Mouse (Mus musculus): ENCODE results near the gene Sgcd. TPM values are rescaled to one million over a fixed set of nuclear protein-coding genes. Genes with fewer than 3 reads are reported as not detected.

Gene Sgcd
- polyA plus RNA-seq, 1 experiment from 2014 or later, result 6.4 TPM

DNA sequence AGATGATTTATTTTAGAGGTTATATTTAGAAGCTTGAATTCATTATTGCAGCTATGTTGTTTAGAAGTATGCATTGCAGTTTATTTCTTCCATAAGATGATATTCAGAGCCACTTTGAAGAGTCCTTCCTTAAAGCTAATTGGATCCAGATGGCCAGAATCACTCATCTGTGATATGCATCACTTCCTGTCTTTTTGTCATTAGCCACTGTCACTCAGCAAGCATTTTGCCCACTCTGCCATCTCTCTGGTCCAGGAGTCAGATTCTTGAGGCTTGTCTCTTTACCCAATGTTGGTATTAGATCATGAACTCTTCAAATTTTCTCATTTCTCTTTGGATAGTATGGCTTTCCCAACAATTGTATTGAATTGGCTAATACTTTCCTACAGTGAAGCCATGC lies 602.6 kb downstream of the Sgcd start:
- DNase-seq (ENCODE audit: low spot score), result no peak
- no peak overlapping the region for H3K4me3 ChIP-seq
- H3K27me3 ChIP-seq (ENCODE audit: low read depth, poor library complexity, severe bottlenecking), result no peaks in the 10 kb centered on the region
- no peaks in the 10 kb centered on the region for H3K9me3 ChIP-seq (replicated peaks)
- H3K36me3 ChIP-seq, result no peaks in the 10 kb centered on the region
- H3K4me1 ChIP-seq, result peaks cover 4% of the 10 kb centered on the region
- H3K27ac ChIP-seq, result no peak overlapping the region

DNA sequence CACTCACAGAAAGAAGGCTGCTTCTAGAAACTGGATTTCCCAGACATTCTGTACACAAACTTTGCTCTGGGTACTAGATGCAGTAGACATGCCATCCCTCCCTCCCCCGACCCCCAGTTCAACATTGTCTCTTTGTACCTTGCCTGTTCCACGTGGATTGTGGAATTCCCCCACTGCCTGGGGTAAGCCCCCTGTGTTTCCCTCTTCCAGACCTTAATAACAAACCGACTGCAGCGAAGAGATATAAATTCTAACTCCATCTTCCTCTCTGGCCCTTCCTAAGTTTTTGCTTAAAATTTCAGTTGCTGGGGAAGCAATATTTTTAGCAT lies 609.2 kb downstream of the Sgcd start:
- Histone ChIP-seq H3K36me3 (no peaks in the 10 kb centered on the region), H3K9me3 (replicated peaks) (no peaks in the 10 kb centered on the region), H3K27ac (peak overlapping the region; percentile 96), H3K4me1 (peaks cover 48% of the 10 kb centered on the region), H3K4me3 (peak overlapping the region; percentile 54), H3K27me3 (ENCODE audit: low read depth, poor library complexity, severe bottlenecking) (no peaks in the 10 kb centered on the region)
- 33% methylated on average over 4 of the region's 4 CpGs for WGBS
- DNase-seq (ENCODE audit: low spot score), result no peak

DNA sequence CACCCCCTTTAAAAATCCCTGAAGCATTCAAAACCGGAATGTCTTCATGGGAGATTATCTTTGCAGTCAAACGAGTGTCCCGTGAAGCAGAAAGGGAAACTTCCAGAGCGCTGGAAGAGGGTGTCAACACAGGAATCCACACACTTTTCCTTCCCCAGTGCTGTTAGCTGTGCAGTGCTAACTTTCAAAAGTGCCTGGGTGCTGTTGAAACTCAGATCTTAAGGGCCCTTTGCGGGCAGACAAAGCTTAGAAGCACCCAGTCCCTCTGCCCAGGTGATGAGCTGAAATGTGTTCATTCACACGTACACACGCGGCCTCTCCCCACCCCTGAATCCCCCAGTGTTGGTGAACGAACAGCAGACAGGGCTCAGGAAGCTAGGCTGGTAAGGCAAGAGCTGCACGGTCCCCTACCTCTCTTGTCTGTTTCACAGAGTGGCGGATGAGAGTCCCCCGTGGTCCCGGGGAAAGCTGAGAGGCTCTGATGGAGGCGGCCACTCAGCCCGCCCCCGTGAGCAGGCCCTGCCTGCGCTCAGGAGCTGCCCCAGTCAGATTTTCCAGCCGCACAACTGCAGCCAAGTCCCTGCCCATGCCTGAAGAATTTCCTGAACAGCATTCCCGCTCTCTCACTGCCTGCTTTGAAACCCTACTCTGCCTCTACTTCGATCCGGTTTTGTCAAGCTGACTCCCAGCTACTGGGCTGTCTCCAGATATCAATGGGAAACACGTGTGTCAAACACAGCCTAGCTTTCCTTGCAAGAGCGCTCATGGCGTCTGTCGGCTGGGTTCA lies 609.7 kb downstream of the Sgcd start:
- DNase-seq (ENCODE audit: low spot score), result peak; percentile 79
- H3K4me1 ChIP-seq, result peaks cover 48% of the 10 kb centered on the region
- H3K4me3 ChIP-seq, result peak overlapping the region; percentile 54
- H3K36me3 ChIP-seq, result no peaks in the 10 kb centered on the region
- H3K9me3 ChIP-seq (replicated peaks), result no peaks in the 10 kb centered on the region
- WGBS, result 13% methylated on average over 25 of the region's 25 CpGs
- H3K27me3 ChIP-seq (ENCODE audit: low read depth, poor library complexity, severe bottlenecking), result no peaks in the 10 kb centered on the region
- H3K27ac ChIP-seq, result peak overlapping the region; percentile 96

DNA sequence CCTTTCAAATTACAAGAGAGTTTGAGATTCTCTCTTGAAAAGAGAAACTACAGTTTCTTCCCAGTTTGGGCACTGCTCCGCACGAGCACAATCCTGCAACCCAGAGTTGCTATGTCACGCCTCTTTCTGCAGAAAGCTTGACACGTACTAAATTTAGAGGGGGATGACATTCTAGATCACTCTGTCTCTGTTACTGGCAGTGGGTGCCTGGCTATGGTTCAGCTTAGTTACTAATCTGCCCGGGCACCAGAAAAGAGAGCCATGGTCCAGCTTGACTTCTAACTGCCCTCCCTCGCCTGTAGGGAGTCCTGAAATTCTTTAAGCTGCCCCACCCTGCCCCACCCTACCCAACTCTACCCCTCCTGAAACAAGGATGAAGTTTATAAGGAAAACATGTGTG lies 611.3 kb downstream of the Sgcd start:
- Histone ChIP-seq H3K36me3 (no peaks in the 10 kb centered on the region), H3K4me1 (peaks cover 48% of the 10 kb centered on the region), H3K4me3 (peak overlapping the region; percentile 54), H3K9me3 (replicated peaks) (no peaks in the 10 kb centered on the region), H3K27me3 (ENCODE audit: low read depth, poor library complexity, severe bottlenecking) (no peaks in the 10 kb centered on the region), H3K27ac (peak overlapping the region; percentile 96)
- DNase-seq (ENCODE audit: low spot score), result no peak
- WGBS, result 55% methylated on average over 6 of the region's 6 CpGs

DNA sequence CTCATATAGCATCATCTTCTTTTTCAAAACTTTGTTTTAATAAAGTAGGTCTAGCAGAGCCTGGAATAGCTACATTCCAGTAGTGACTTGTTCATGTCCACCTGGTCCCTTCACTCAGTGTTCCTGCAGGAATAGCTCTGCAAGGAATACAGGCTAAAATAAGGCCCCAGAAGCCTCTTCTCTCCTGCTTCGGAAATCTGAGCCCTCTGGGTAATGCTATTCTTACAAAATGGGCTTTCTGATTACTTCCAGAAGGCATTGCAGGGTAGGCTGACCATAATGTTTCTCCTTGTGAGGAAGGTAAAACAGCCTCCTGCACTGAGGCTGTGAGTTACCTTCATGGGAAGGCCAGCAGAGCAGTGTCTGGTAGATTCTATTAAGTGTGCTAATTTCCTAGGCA lies 611.9 kb downstream of the Sgcd start:
- Histone ChIP-seq H3K4me3 (peak overlapping the region; percentile 54; the same call in 1 of the 2 replicates), H3K36me3 (no peaks in the 10 kb centered on the region), H3K27ac (peak overlapping the region; percentile 96), H3K4me1 (peaks cover 53% of the 10 kb centered on the region), H3K27me3 (ENCODE audit: low read depth, poor library complexity, severe bottlenecking) (no peaks in the 10 kb centered on the region), H3K9me3 (replicated peaks) (no peaks in the 10 kb centered on the region)
- 12% methylated on average over 1 of the region's 1 CpGs for WGBS
- DNase-seq (ENCODE audit: low spot score), result no peak

DNA sequence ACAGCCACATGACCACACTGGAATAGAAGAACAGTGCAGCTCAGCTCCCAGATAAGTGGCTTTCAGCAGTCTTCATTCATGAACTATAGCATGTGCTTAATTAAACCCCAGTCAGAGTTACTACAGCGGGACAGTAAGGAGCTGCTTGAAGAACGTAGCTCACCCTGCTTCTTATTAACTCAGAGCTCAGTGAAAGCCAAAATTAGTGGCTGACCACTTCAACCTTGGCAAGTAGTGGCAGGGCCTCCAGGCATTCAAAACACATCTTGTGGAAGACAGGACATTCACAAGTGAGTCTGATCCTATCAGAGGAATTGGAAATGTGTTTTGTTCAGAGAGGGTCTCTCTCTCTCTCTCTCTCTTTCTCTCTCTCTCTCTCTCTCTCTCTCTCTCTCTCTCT lies 617.2 kb downstream of the Sgcd start:
- Histone ChIP-seq H3K27me3 (ENCODE audit: low read depth, poor library complexity, severe bottlenecking) (no peaks in the 10 kb centered on the region), H3K9me3 (replicated peaks) (no peaks in the 10 kb centered on the region), H3K4me3 (no peak overlapping the region), H3K4me1 (peaks cover 7% of the 10 kb centered on the region), H3K27ac (no peak overlapping the region), H3K36me3 (no peaks in the 10 kb centered on the region)
- no peak for DNase-seq (ENCODE audit: low spot score)
- 57% methylated on average over 2 of the region's 2 CpGs for WGBS

DNA sequence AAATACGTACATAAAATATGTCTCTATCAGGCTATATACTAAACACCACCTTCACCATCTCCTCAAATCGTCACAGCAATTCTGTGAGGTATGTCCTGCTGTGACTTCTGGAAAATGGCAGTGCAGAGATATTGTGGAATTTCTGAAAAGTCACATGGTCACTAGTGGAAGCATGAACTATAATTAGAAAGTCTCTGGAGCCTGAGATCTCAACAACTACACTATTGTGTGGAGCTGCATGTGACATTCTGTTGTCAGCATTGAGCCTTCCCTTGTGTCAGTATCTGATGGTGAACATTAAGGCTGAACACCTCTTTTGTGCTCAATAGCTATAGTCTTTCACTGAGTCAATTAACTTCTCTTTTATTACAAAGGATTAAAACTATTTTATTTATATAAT lies 637.2 kb downstream of the Sgcd start:
- Histone ChIP-seq H3K27ac (no peak overlapping the region), H3K4me1 (no peaks in the 10 kb centered on the region), H3K9me3 (replicated peaks) (no peaks in the 10 kb centered on the region), H3K4me3 (no peak overlapping the region), H3K27me3 (ENCODE audit: low read depth, poor library complexity, severe bottlenecking) (no peaks in the 10 kb centered on the region), H3K36me3 (no peaks in the 10 kb centered on the region)
- 92% methylated on average over 2 of the region's 2 CpGs for WGBS
- DNase-seq (ENCODE audit: low spot score), result no peak

DNA sequence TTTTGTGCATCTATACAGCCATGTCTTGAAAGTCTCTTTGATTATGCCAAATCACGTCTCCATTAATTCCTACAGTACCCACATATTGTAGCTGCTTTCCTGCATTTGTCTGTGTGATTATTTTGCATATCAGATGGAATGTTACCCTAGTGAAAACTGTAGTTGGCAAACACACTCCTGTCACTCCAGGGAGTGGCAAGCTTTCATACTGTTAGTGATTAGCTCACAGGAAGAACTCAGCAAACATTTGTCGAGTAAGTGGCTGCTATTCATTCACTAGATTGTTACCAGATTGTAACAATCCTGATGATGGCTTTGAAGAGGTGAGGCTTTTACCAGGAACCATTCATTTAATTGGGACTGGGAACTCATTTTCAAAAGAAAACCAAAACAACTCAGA lies 645.3 kb downstream of the Sgcd start:
- no peaks in the 10 kb centered on the region for H3K27me3 ChIP-seq (ENCODE audit: low read depth, poor library complexity, severe bottlenecking)

DNA sequence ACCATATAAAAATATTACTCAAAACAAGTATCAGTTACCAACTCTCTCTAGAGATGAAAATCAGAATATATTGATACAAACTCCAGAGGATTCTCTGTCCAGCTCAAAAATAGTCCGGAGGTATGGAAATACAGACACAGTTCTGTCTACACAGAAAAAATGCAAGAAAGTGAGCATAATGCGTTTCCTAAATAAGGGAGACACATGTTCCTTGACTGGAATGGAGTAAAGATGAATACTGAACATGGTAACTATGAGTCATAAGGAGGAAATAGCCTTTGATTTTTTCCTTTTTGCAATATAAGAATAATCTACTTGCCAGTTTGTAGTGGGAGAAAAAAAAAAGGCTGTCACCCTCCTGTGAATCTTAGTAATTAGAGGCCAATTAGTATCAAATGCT lies 655.1 kb downstream of the Sgcd start:
- no peak for DNase-seq (ENCODE audit: low spot score)
- Histone ChIP-seq H3K4me3 (no peak overlapping the region), H3K36me3 (no peaks in the 10 kb centered on the region), H3K27ac (no peak overlapping the region), H3K4me1 (no peaks in the 10 kb centered on the region), H3K27me3 (ENCODE audit: low read depth, poor library complexity, severe bottlenecking) (no peaks in the 10 kb centered on the region), H3K9me3 (replicated peaks) (no peaks in the 10 kb centered on the region)
- 92% methylated on average over 2 of the region's 2 CpGs for WGBS

More for the DNA sequence above, 645.3 kb downstream of the Sgcd start:
- Histone ChIP-seq H3K4me3 (no peak overlapping the region), H3K9me3 (replicated peaks) (no peaks in the 10 kb centered on the region), H3K27ac (no peak overlapping the region), H3K36me3 (no peaks in the 10 kb centered on the region), H3K4me1 (peaks cover 13% of the 10 kb centered on the region; the same call in 1 of the 2 replicates)
- no peak for DNase-seq (ENCODE audit: low spot score)
- WGBS, result 42% methylated on average over 2 of the region's 2 CpGs

DNA sequence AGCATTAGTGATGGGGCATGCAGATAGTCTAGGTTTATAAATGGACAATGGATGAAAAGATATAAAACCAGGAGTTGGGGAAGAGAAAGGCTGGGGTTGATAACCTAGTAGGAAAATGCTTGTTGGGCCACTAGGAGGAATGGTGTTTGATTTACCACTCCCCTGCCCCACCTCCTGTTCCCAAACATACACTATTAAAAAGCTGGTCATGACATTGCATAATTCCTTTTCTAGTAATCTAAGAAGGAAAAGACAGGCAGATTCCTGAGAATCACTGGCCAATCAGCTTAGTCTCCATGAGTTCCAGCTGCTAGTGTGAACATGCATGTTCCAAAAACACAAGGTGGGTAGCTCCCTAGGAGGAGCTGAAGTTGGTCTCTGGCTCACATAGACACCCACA lies 683.2 kb downstream of the Sgcd start:
- no peaks in the 10 kb centered on the region for H3K9me3 ChIP-seq (replicated peaks)
- H3K4me3 ChIP-seq, result no peak overlapping the region
- H3K4me1 ChIP-seq, result no peaks in the 10 kb centered on the region
- no peak for DNase-seq (ENCODE audit: low spot score)
- H3K36me3 ChIP-seq, result no peaks in the 10 kb centered on the region
- H3K27me3 ChIP-seq (ENCODE audit: low read depth, poor library complexity, severe bottlenecking), result no peaks in the 10 kb centered on the region
- no peak overlapping the region for H3K27ac ChIP-seq

DNA sequence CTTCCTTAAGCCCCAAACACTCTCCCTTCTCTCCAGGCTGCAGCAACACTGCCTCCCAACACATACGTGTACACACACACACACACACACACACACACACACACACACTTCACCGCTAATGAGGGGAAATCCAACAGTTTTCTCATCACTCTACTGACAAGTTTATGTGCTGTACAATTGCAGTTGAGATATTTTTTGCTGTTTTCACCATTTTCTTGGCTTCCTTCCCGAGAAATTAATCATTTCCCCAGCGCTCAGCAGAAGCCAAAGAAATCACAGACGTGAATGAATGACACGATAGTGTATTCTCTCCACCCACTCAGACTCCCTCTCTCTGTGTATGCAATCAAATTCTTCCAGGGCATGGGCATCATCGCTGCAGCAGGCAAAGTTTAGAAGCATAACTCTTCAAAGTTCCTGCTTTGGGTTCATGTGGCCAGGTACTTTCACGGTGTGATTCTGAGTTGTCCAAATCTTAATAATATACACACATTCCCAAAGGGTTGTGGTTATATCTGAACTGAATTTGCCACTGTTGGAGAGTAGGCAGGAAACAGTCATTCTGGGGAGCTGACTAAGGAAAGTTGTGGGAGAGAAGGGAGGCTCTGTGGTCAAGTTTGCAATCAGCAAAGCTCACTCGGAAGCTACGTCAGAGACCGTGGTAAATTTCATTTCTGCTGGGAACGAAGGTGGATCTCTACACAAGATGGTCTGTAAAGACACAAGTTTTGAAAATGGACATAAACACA lies 683.9 kb downstream of the Sgcd start:
- Histone ChIP-seq H3K9me3 (replicated peaks) (no peaks in the 10 kb centered on the region), H3K4me3 (no peak overlapping the region), H3K27ac (no peak overlapping the region), H3K4me1 (no peaks in the 10 kb centered on the region), H3K27me3 (ENCODE audit: low read depth, poor library complexity, severe bottlenecking) (no peaks in the 10 kb centered on the region), H3K36me3 (no peaks in the 10 kb centered on the region)
- 93% methylated on average over 12 of the region's 12 CpGs for WGBS
- DNase-seq (ENCODE audit: low spot score), result no peak

DNA sequence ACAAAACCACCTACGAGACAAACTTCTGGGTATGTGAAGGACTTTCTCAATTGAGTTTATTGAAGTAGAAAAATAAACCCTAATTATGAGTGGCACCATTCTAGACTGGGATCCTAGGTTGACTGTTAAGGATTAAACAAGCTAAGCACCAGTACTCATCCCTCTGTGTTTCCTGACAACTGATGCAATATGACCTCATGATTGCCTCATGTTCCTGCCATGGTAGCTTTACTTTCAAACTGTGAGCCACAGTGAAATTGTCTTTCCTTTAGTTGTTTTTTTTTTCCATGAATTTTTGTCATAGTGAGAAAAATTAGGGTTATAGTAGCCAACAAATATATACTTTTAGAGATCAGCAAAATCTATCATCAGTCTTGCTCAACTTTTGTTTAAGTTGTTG lies 689.0 kb downstream of the Sgcd start:
- 82% methylated on average over 1 of the region's 1 CpGs for whole genome bisulfite sequencing
- no peak for DNase-seq (ENCODE audit: low spot score)

DNA sequence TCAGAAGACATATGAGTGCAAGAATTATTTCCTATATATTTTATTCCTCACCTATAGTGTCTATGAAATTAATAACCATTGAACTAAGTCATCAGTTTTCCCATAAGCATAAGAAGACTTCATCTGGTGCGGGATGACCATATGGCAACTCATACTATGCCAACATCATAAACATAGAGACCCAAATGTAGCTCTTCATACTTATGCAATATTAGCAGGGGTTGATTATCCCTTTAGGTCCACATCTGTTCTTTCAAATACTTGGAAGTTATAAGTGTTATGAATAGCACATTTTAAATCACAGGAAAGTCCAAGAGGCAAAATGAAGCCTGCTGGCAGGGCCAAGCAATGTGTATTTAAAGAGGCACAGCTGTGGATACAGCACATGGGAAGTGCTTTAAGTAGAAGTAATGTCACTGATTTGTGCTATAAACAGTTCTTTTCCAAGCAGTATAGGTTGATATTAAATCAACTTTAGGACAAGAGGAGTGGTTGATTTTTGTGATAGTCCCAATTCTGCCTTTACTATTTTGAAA lies 690.9 kb downstream of the Sgcd start:
- Histone ChIP-seq H3K4me3 (no peak overlapping the region), H3K4me1 (no peaks in the 10 kb centered on the region), H3K27me3 (ENCODE audit: low read depth, poor library complexity, severe bottlenecking) (no peaks in the 10 kb centered on the region), H3K36me3 (no peaks in the 10 kb centered on the region), H3K27ac (no peak overlapping the region), H3K9me3 (replicated peaks) (no peaks in the 10 kb centered on the region)
- 94% methylated on average over 1 of the region's 1 CpGs for WGBS
- no peak for DNase-seq (ENCODE audit: low spot score)

More for the DNA sequence above, 689.0 kb downstream of the Sgcd start:
- Histone ChIP-seq H3K36me3 (no peaks in the 10 kb centered on the region), H3K27me3 (ENCODE audit: low read depth, poor library complexity, severe bottlenecking) (no peaks in the 10 kb centered on the region), H3K27ac (no peak overlapping the region), H3K4me3 (no peak overlapping the region), H3K9me3 (replicated peaks) (no peaks in the 10 kb centered on the region), H3K4me1 (no peaks in the 10 kb centered on the region)
